Mouse (Mus musculus) mouse trophoblast stem cell (cell line): ENCODE measurements around the gene Cnih4.

Experiments used
- in situ Hi-C, 2 experiments: fragments of 300-500 bp; cut with MseI, MboI; formaldehyde crosslinking; loops; 2 replicates in 1 of 2; 3 replicates in 1 of 2; pipeline ENCODE4 v1.15.1; 2025

The Cnih4 gene

DNA sequence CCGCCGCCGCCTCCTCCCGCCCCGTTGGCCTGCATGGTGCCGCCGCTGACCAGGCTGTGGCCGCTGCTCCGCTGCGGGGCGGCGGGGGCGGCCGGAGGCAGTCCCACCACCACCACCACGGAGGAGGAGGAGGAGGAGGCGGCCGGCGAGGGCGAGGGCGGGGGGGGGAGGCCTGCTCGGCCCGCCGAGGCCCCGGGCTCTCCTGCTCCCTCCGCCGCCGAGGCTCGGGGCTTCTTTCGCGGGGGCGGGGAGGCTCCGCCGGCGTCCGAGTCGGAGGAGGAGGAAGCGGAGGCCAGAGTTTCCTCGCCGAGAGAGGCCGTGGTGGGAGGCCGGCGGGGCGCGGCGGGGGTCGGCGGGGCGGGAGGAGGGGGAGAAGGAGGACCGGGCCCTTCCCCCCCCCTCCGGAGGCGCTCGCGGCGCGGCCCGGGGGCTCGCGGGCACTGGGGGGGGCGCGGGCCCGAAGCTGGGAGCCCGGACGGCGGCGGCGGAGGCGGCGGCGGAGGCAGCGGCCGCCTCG lies 67.0 kb downstream of the Cnih4 start:
- in situ Hi-C loops = no loop called here

DNA sequence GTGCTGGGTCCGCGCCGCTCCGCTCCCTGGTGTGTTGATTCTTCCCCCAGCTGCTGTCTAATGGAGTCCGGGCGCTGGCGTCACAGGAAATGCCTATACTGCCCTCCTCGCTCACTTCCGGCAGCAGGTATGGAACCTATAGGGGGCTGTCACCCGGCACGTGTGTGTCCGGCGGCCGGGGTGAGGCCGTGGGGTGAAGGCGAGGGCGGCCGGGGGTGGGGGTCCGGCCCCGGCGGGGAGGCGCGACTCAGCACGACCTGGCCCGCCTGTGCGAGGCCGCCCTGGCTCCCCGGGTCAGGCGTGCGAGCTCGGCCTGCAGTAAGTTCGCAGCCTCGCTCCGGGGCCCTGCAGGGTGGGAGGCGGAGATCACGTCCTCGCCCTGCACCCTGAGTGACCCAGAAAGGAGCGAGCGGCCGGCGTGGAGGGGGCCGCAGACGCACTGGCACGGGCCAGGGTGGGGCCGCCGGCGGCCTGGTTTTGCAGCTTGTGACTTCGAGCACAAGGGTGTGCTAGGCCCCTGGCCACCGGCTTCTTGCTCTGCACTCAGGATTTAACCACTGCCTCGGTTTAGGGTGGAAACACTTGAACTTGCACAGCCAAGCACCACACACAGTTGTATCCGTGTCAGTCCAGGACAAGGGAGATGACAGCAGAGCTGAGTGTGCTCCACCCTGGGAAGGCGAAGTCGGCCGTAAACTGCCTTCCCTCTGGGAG lies 67.6 kb downstream of the Cnih4 start, which contains the start of gene Wdr26:
TSS of gene Wdr26 (minus strand) at position 82 of the 714 bp plus-strand sequence.
- in situ Hi-C loops = no loop called here

DNA sequence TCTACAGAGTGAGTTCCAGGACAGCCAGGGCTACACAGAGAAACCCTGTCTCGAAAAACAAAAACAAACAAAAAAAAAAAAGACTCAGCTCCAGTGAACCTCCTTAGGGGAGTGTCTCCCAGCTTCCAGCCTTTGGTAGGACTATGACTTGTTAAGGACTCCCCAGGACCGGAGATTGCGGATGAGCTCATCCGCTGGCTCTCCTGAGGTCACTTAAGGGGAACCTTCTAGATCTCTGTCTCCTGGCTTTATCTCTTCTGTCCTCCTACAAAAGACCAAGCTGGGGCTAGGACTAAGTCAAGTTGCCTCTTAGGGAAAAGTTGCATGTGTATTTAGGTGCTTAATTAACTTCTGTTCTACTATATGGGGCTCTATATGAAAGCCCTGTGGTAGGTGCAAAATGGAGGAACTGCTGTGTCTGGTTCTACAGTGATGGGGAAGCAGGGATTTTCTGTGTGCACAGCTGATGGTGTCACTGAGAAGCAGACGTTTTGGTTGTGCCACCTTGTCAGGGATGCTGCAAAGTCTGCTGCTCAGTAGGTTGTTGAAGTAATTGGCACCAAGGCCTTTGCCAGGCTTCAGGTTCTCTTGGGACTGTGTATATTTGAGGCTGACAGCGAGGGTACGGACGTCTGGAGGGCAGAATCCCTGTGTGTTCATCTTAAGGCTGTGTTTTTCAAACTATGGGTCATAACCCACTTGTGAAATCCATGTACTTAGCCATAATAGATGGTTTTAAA lies 70.0 kb downstream of the Cnih4 start:
- in situ Hi-C loops = no loop called here

DNA sequence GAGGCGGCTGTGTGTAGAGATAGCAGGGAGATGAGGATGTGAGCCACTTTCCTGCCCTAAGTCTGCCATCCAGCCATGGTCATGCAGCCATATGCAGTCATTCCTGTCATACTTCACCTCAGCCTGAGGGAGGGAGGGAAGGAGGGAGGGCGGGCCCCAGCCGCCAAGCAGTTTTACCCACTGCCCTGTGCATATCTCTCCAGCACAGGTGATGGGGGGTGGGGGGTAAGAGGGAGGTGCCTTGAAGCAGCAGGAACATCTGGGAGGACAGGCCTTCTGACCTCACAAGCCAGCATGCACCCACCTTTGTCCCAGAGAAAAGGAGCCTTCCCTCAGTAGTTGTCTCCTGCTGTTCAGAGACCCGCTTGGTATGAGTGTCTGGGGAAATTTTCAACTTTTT lies 71.8 kb downstream of the Cnih4 start:
- in situ Hi-C loops = no loop called here
